Comparison of ENCODE assay signal across 9 mouse cellular contexts in genomic region chrX:36328271-36329039, GRCm38 (mm10). TPM values are rescaled to one million over a fixed set of nuclear protein-coding genes. Genes with fewer than 3 reads are reported as not detected.
DNase-seq lines count a peak whose midpoint lies in the region; ATAC-seq and TF ChIP-seq lines count a peak whose summit lies in the region.
"Had no signal": no experiment of that assay in that cellular context is flagged by ENCODE, and none has a peak within 500 bp of the region (broad histone marks: within the 10 kb centered on the region; RNA-seq: fewer than 3 reads in every experiment).

Gene Lonrf3 (plus strand): TSS chrX:36328353.

- H3K79me3 ChIP-seq in C2C12 (ENCODE audit: low read depth) = no peaks in the 10 kb centered on the region

- peak; percentile 32 for DNase-seq in brain, embryonic 18.5 days (ENCODE audit: low read depth, low spot score)
- DNase-seq in forebrain, embryonic 10.5 days (ENCODE audit: extremely low spot score, low spot score) = peak; percentile 42
- DNase-seq in kidney, postnatal 10 days = peak; percentile 81
- DNase-seq in liver, adult 2 months (ENCODE audit: extremely low read depth, low read depth, low spot score) = peak; percentile 79
- DNase-seq in midbrain, postnatal 0 days (ENCODE audit: low spot score) = peak; percentile 69

- H3K4me1 ChIP-seq in forebrain, embryonic 10.5 days = peaks cover 18% of the 10 kb centered on the region; the same call in 1 of the 2 replicates
- H3K4me1 ChIP-seq in heart, embryonic 15.5 days (replicated peaks) = peaks cover 7% of the 10 kb centered on the region
- H3K4me1 ChIP-seq in liver, adult 2 months (ENCODE audit: control insufficient read depth, insufficient read depth, low read length) = no peaks in the 10 kb centered on the region; the same call in 1 of the 2 replicates
- H3K4me1 ChIP-seq in midbrain, postnatal 0 days (ENCODE audit: insufficient read depth, low read length) = no peaks in the 10 kb centered on the region
- 0 out of 2 replicates have a peak, but pooled peaks cover 4% of the 10 kb centered on the region for H3K4me1 ChIP-seq in stomach, embryonic 15.5 days

- peak within 1 kb of the TSS; percentile 60; the same call in 1 of the 2 replicates for H3K27ac ChIP-seq in forebrain, embryonic 10.5 days
- no peak within 1 kb of the TSS for H3K27ac ChIP-seq in heart, embryonic 15.5 days
- H3K27ac ChIP-seq in liver, adult 2 months (replicated peaks; ENCODE audit: insufficient read depth, low read depth, low read length) = peak within 1 kb of the TSS; percentile 83
- H3K27ac ChIP-seq in midbrain, postnatal 0 days (ENCODE audit: low read depth, low read length) = no peak within 1 kb of the TSS
- H3K27ac ChIP-seq in stomach, embryonic 15.5 days = no peak within 1 kb of the TSS

- ATAC-seq in heart, embryonic 15.5 days (replicated peaks; ENCODE audit: insufficient number of reproducible peaks, insufficient read depth, low FRiP score, low read depth) = no peak
- peak; percentile 81 for ATAC-seq in midbrain, postnatal 0 days (ENCODE audit: low FRiP score)
- peak; percentile 62; the same call in 1 of the 2 replicates for ATAC-seq in stomach, embryonic 15.5 days (ENCODE audit: insufficient read depth, low FRiP score, low read depth)

- TF ChIP-seq POLR2A in liver, adult 2 months (IDR thresholded peaks at IDR 0.05; ENCODE audit: extremely low read depth, insufficient read depth, low read length) = peak; percentile 90

- peak within 1 kb of the TSS; percentile 21 for H3K4me3 ChIP-seq in C2C12 (ENCODE audit: insufficient read depth, poor library complexity, severe bottlenecking)
- peak within 1 kb of the TSS; percentile 56 for H3K4me3 ChIP-seq in forebrain, embryonic 10.5 days
- H3K4me3 ChIP-seq in heart, embryonic 15.5 days = peak within 1 kb of the TSS; percentile 54
- peak within 1 kb of the TSS; percentile 78 for H3K4me3 ChIP-seq in liver, adult 2 months (ENCODE audit: insufficient read depth, low read depth, low read length)
- H3K4me3 ChIP-seq in midbrain, postnatal 0 days (ENCODE audit: low read depth, low read length) = peak within 1 kb of the TSS; percentile 45
- peak within 1 kb of the TSS; percentile 44 for H3K4me3 ChIP-seq in stomach, embryonic 15.5 days (replicated peaks)

- H3ac ChIP-seq in C2C12 (ENCODE audit: control insufficient read depth, insufficient read length, low read depth) = peak within 1 kb of the TSS; percentile 54

- WGBS in forebrain, embryonic 10.5 days = 19% methylated on average over 68 of the region's 68 CpGs
- 16% methylated on average over 67 of the region's 68 CpGs for WGBS in heart, embryonic 15.5 days
- WGBS in liver, adult 2 months = under 1% methylated on average over 63 of the region's 68 CpGs
- 21% methylated on average over 64 of the region's 68 CpGs for WGBS in midbrain, postnatal 0 days
- 25% methylated on average over 66 of the region's 68 CpGs for WGBS in stomach, embryonic 15.5 days

- H3K9me3 ChIP-seq in forebrain, embryonic 10.5 days = 0 out of 2 replicates have a peak, but pooled peaks cover 6% of the 10 kb centered on the region
- H3K9me3 ChIP-seq in heart, embryonic 15.5 days (replicated peaks) = no peaks in the 10 kb centered on the region
- H3K9me3 ChIP-seq in midbrain, postnatal 0 days (ENCODE audit: low read length) = no peaks in the 10 kb centered on the region
- H3K9me3 ChIP-seq in stomach, embryonic 15.5 days = no peaks in the 10 kb centered on the region

- no peaks in the 10 kb centered on the region for H3K27me3 ChIP-seq in C2C12 (ENCODE audit: control insufficient read depth, insufficient read depth, insufficient read length)
- H3K27me3 ChIP-seq in forebrain, embryonic 10.5 days (ENCODE audit: poor library complexity, severe bottlenecking) = peaks cover 62% of the 10 kb centered on the region
- H3K27me3 ChIP-seq in heart, embryonic 15.5 days = peaks cover 49% of the 10 kb centered on the region
- H3K27me3 ChIP-seq in liver, adult 2 months (ENCODE audit: control insufficient read depth, insufficient read depth, low read length) = no peaks in the 10 kb centered on the region
- H3K27me3 ChIP-seq in midbrain, postnatal 0 days (ENCODE audit: insufficient read depth, low read length) = no peaks in the 10 kb centered on the region
- no peaks in the 10 kb centered on the region for H3K27me3 ChIP-seq in stomach, embryonic 15.5 days (replicated peaks)

- H3K4me2 ChIP-seq in heart, embryonic 15.5 days = peak within 1 kb of the TSS; percentile 91
- peak within 1 kb of the TSS; percentile 88 for H3K4me2 ChIP-seq in midbrain, postnatal 0 days (ENCODE audit: low read depth, low read length, poor library complexity, severe bottlenecking)
- H3K4me2 ChIP-seq in stomach, embryonic 15.5 days = peak within 1 kb of the TSS; percentile 85

- TF ChIP-seq CTCF in C2C12 (IDR thresholded peaks at IDR 0.05; ENCODE audit: control insufficient read depth, insufficient read depth, insufficient read length) = no peak
- TF ChIP-seq CTCF in liver, adult 2 months (IDR thresholded peaks at IDR 0.05; ENCODE audit: low read depth, low read length) = no peak
- no peak for TF ChIP-seq CTCF in midbrain, postnatal 0 days (IDR thresholded peaks at IDR 0.05)

- H3K36me3 ChIP-seq in C2C12 (ENCODE audit: control insufficient read depth, insufficient read depth) = no peaks in the 10 kb centered on the region
- no peaks in the 10 kb centered on the region for H3K36me3 ChIP-seq in forebrain, embryonic 10.5 days (replicated peaks)
- H3K36me3 ChIP-seq in heart, embryonic 15.5 days = no peaks in the 10 kb centered on the region
- no peaks in the 10 kb centered on the region; the same call in 1 of the 2 replicates for H3K36me3 ChIP-seq in liver, adult 2 months (ENCODE audit: control insufficient read depth, insufficient read depth, low read length)
- no peaks in the 10 kb centered on the region for H3K36me3 ChIP-seq in midbrain, postnatal 0 days (ENCODE audit: insufficient read depth, low read length)
- H3K36me3 ChIP-seq in stomach, embryonic 15.5 days = no peaks in the 10 kb centered on the region

- H3K9ac ChIP-seq in heart, embryonic 15.5 days = no peak within 1 kb of the TSS; the same call in 1 of the 2 replicates
- H3K9ac ChIP-seq in liver, adult 2 months (ENCODE audit: low read depth, low read length) = peak within 1 kb of the TSS; percentile 83
- no peak within 1 kb of the TSS for H3K9ac ChIP-seq in midbrain, postnatal 0 days (replicated peaks; ENCODE audit: low read length, poor library complexity, severe bottlenecking)
- no peak within 1 kb of the TSS for H3K9ac ChIP-seq in stomach, embryonic 15.5 days

- H3K79me2 ChIP-seq in C2C12 (ENCODE audit: control insufficient read depth, insufficient read depth) = no peaks in the 10 kb centered on the region
- no peaks in the 10 kb centered on the region; the same call in 1 of the 2 replicates for H3K79me2 ChIP-seq in liver, adult 2 months (ENCODE audit: control insufficient read depth, insufficient read depth, low read length)

TF ChIP-seq in C2C12, 6 proteins besides CTCF, POLR2A, EP300 and RAD21:
- TF ChIP-seq USF1 (IDR thresholded peaks at IDR 0.05; ENCODE audit: low read depth) (peak; percentile 85), MYOG (IDR thresholded peaks at IDR 0.05; ENCODE audit: control insufficient read depth, extremely low read depth, insufficient read length) (no peak), MAX (IDR thresholded peaks at IDR 0.05) (no peak), MYOD1 (IDR thresholded peaks at IDR 0.05; ENCODE audit: control insufficient read depth, insufficient read length, low read depth) (no peak), CEBPB (IDR thresholded peaks at IDR 0.05; ENCODE audit: low read depth) (no peak)

RNA-seq across cellular contexts. Expression of gene Lonrf3, which starts in this region (rescaled TPM):
- 1.8 TPM for polyA plus RNA-seq in C2C12 (2012; fragmentation: generic; extraction: Trizol)
- polyA plus RNA-seq in forebrain, embryonic 10.5 days (2016; fragmentation: Nextera tagmentation; extraction: Ambion mirVana) = 0.53 and 0.93 TPM in 2 replicates
- 0.16 and 0.23 TPM in 2 replicates for polyA plus RNA-seq in heart, embryonic 15.5 days (2015; fragmentation: Nextera tagmentation; extraction: Ambion mirVana)
- total RNA-seq in liver, adult 2 months (2014; rRNA removed) = 2.8 and 3.9 TPM in 2 replicates
- polyA plus RNA-seq in liver, adult 2 months (2012; rRNA removed) = 1.8 and 2.5 TPM in 2 replicates
- 7.1 and 7.6 TPM in 2 replicates for total RNA-seq in midbrain, postnatal 0 days (2014; rRNA removed)
- 0.49 and 0.61 TPM in 2 replicates for polyA plus RNA-seq in midbrain, postnatal 0 days (2015; fragmentation: Nextera tagmentation; extraction: Ambion mirVana)
- polyA plus RNA-seq in stomach, embryonic 15.5 days (2015; fragmentation: Nextera tagmentation; extraction: Ambion mirVana) = 0.48 and 0.52 TPM in 2 replicates
- total RNA-seq: MEL had no signal

Comparison
In these comparisons a context has a peak if more than half of its experiments do, and no peak if none do; other contexts are left out.
1. Peak in DNase-seq, H3K4me3 ChIP-seq and H3K27ac ChIP-seq in forebrain, embryonic 10.5 days; RNA of the gene not detected or under 1 TPM.
2. Peak in ATAC-seq, H3K4me3 ChIP-seq and H3K4me2 ChIP-seq in stomach, embryonic 15.5 days; RNA of the gene not detected or under 1 TPM.
3. H3K4me3 ChIP-seq: peak in every context shown above with its lines; median percentile 78 in liver, adult 2 months; 56 in forebrain, embryonic 10.5 days; 54 in heart, embryonic 15.5 days; 45 in midbrain, postnatal 0 days; 44 in stomach, embryonic 15.5 days; 21 in C2C12.